Mouse (Mus musculus): Measurements from ENCODE around the gene Hadh.
A peak's percentile ranks its signal among the peaks of the same experiment; 100 is the strongest.

Hadh gene

DNA sequence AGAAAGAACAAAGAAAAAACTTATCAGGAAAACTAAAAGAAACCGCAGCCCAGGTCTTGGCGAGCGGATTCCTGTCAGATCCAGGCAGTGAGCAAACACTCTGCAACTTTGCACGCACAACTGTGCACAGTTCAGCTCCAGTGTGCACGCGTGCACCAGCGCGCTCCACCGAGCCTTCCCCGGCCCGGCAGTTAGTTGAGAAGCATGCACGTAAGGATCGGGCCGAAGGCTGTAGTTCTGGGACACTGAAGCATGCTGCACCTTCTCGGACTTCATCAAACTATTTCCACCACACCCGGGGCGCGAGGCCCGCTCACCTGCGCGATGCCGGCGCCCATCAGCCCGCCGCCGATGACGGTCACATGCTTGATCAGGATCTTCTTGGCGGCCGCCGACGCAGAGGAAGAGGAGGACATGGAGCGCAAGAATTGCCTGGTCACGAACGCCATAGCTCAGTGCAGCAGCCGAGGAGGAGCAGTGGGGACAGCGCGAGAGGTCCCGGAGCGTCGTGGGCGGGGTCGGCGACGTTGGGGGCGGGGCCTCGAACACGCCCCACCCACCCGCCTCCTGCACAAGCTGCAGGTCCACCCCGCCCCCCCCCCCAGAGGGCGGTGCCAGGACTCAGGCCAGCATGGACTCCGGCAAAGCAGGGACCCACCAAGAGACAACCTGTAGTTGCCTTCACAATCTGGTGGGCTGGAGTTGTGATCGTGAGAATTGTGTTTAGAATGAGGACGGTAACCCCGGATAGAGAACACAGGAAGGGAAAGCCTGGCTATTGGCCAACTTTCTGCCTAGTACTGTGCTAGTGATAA lies at the start of gene Hadh:
Gene Hadh, minus strand, starts transcription at position 543 of the 815 bp plus-strand sequence.
- peak; percentile 55 for DNase-seq (ENCODE audit: low read depth, low spot score)

DNA sequence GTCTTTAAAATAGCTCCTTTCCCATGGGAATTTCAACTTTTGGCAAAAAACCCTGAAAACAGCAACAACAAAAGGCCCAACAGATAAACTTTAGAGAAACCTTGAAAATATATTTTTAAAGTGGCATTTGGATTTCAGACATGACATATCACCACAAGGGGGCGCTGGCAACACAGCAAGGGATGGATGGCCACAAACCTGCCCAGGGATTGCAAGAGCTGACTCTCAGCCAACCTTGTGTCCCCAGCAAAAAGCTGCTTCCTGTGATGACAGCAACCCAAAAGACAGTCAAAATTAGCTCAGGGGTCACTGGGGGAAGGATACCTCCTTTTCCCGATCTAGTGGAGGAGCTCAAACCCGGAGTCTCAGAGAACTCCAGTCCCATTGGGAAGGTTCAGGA lies 48.3 kb upstream of the Hadh start:
- no peak for DNase-seq (ENCODE audit: low read depth, low spot score)

DNA sequence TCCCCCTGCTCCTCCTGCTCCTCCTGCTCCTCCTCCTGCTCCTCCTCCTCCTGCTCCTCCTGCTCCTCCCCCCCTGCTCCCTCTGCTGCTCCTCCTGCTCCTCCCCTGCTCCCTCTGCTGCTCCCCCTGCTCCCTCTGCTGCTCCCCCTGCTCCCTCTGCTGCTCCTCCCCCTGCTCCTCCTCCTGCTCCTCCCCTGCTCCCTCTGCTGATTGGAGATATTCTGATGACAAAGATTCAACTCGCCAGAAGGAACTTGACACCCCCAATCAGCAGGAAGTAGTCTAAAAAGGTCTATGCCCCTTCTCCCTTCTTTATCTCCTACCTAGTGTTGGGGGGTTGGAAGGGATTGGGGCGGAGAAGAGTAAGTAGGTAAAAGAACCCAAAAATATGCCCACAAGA lies 46.3 kb upstream of the Hadh start:
- DNase-seq (ENCODE audit: low read depth, low spot score): no peak

DNA sequence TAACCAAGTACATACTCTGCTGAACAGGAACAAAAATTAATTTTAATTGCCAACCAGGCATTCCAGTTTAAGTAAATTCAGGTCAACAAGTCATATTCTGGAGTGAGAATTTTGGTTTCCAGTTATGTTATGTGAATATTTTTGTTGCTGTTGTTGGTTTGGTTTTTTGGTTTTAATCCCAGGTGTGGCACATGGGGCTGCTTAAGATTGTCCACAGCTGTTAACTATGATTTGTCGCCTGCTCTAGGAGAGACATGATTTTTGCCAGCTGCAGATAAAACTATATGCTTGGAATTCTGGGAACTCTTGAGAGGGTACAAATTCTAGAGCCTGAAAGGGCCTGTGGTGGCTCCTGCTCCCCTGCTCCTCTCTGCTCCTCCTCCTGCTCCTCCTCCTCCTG lies 45.2 kb upstream of the Hadh start:
- no peak for DNase-seq (ENCODE audit: low read depth, low spot score)

DNA sequence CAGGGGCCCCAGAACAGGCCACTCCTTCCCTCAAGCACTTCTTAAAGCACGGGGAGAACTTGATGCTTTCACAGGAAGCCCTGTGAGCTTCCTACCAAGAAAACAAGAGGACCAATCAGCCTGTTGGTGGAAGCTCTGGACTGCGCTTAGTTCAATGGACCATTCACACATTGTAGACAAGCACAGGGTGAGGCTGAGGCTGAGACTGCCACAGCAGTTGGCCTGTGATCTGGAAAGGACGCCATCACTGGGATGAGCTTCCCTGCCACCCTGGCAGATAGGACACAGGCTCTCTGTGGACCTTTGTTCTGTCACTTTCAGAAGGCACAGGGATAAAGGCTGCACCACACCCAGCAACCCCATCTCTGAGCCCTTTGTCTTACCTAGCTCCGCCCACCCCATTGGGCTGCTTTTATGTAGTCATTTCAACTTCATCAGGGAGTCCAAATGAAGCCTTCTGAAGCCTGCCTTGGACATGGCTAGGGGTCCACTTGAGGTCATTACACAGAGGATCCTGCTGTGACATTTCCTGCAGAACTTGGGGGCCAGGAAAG lies 44.1 kb upstream of the Hadh start:
- no peak for DNase-seq (ENCODE audit: low read depth, low spot score)

DNA sequence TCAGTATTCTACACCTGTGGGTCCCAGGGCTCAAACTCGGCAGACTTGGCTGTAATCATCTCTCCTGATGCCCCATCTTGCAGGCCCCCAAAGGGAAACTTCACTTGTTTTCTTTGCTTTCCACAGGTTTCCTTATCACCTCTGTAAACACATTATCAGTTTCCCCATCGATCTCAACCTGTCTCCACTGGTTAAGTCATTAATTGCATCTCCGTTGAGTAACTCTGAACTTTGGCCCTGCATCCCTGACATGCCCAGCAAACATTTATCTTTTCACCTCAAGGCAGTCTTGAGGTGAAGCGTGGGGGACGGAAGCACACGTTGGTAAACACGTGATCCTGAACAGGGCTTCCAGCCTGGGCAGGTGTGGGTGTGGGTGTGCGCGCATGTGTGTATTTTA lies 40.4 kb upstream of the Hadh start:
- DNase-seq (ENCODE audit: low read depth, low spot score): no peak

DNA sequence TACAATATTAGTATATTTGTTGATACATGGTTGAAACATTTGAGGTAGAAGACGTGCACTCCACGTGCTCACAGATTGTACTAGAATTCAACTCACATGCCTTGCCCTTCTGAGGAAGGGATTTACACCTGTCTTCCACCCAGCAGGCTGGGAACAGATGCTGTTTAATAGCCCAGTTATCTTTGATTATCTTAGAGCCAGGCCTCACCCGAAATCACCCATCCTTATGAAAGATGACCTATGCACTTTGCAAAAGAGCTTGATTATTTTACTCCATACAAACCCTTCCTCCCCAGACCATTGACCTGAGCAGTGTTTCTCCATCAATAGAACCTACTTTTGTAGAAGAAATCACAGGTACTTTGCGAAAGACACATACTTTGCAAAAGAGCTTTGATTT lies 38.7 kb upstream of the Hadh start:
- no peak for DNase-seq (ENCODE audit: low read depth, low spot score)

DNA sequence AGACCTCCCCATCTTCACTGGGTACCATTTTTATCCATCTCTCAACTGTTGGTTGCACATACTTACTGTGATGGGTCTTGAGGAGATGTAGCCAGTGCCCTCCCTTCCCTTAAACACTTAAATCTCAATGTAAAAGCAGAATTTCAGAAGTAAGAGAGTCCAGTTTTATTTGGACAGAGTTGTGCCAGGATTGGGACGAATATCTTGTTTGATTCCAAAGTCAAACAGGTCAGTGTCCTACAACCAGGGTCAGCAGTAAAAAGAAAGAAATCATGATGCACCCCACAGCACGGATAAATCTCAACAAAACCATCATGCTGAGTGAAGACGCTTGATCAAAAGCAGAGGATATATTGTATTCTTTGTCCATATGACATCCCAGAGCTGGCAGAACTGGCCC lies 35.9 kb upstream of the Hadh start:
- DNase-seq (ENCODE audit: low read depth, low spot score): no peak

DNA sequence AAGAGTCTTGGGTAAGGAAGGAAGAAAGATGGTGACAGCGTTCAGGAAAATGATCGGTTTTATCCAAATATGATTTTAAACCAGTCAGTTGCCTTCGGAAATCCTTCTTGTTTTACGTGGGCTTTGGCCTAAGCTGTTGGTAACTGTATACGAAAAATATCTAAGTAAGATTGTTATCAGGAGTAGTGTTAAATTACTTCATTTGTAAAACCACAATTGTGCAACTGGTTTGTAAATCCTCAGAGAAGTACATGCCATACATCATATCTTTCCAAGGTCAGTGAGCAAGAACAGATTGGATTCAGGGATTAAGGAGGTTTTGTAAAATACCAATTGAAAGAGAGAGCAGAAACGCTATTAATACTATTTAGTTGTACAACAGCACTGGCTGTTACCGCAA lies 34.4 kb upstream of the Hadh start:
- no peak for DNase-seq (ENCODE audit: low read depth, low spot score)

DNA sequence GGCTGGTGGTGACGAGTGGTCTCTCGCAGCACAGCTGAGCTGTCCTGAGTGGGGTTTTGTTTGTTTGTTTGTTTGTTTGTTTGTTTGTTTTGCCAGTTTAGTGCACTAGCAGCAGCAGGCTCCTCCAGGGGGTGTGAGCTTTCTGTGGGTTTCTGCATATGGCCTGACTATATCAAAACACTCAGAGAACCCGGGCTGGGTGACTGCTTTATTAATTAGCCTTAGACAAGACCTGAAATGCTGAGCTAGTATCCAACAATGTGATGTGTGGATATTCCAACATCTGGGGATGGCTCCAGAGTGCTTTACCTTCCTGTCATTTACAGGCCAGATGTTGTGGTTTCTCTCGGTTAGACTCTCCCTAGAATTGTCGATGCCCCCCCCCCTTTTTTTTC lies 31.4 kb upstream of the Hadh start:
- no peak for DNase-seq (ENCODE audit: low read depth, low spot score)

DNA sequence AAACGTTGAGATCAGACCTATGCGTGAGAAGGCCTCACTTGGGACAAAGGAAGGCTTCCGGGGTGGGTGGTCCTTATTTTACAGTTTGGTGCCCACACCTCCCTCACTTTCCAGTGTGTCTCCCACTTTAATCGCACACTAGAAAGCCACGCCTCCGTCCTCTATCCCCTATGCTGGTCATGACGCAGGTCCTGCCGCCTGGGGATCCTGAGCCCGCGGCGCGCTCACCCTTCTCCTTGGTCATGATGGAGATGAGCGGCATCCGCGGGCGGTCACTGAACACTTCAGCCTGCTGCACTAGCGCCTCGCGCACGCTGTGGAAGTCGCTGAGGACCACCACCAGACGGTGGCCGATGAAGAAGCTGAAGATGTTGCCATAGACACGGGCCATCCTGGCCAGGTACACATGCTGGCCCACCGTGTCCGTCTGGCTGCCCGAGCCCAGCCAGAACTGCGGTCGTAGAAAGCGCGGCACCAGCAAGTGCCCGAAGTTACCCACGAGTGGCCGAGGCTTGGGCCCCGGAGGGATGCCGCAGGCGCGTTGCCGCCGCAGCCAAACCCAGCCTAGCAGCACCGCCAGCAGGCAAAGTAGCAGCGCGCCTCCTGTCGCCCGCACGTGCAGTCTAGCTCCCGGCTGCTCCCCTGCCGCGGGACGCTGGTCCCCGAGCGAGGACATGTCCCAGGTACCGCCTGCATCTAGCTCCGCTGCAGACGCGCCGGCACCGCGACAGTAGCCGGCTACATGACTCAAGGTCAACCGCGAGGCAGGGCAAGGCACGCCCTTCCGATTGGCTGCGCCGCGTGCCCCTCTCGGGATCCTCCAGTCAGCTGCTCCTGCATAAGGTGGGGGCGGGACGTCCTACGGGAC lies 30.8 kb upstream of the Hadh start, which contains the start of gene Cyp2u1:
Gene Cyp2u1, minus strand, starts transcription at position 776 of the 868 bp plus-strand sequence.
- DNase-seq (ENCODE audit: low read depth, low spot score): peak; percentile 65

DNA sequence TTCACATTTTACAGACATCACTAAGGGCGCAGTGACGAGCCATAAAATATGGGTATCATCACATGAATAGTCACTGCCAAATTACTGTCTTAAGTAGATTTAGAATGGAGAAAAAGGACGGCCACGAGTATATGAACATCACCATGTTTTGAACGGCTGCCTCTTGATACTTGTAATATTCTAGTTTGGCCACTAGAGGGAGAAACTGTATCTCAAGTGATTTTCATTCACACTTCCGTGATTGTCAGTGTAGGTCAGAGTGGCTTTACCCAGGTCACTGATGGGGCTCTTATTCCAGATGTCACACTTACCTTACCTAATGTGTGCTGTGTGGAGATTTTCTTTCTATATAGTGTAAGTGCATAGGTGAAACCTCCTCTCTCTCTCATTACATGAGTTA lies 28.0 kb upstream of the Hadh start:
- no peak for DNase-seq (ENCODE audit: low read depth, low spot score)

DNA sequence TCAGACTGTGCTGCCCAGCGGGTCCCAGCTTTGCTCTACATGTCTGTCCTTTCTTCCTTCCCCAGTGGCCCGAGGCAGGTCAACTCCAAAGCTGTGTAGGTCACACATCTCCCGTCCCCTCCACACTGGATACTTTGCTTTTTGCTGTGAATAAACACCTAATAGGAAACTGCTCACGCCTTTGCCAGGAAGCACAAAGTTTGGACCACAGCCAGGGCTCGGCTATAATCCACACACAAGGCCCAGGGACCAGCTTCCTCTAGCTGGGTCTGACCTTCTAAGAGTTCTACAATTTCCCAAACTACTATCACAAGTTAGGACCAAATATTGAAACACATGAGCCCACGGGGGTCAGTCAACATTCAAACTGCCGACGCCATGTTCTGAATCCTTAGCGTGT lies 27.2 kb upstream of the Hadh start:
- DNase-seq (ENCODE audit: low read depth, low spot score): no peak

DNA sequence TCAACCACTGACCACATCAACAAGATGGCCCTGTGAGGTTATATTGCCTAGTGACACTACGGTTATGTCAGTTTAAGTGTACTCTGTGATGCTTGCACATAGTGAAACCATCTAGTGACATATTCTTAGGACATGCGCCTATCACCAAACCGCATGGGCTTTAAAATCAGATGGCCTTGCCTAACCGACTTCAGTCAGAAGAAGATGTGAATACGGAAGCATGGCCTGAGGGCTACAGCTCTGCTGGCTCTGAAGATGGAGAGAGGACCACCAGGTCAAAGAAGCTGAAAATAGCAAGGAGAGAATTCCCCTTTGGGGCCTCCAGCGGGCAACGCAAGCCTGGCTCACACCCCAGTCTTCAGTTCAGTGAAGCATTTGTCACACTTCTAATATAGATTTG lies 25.0 kb upstream of the Hadh start:
- DNase-seq (ENCODE audit: low read depth, low spot score): no peak

DNA sequence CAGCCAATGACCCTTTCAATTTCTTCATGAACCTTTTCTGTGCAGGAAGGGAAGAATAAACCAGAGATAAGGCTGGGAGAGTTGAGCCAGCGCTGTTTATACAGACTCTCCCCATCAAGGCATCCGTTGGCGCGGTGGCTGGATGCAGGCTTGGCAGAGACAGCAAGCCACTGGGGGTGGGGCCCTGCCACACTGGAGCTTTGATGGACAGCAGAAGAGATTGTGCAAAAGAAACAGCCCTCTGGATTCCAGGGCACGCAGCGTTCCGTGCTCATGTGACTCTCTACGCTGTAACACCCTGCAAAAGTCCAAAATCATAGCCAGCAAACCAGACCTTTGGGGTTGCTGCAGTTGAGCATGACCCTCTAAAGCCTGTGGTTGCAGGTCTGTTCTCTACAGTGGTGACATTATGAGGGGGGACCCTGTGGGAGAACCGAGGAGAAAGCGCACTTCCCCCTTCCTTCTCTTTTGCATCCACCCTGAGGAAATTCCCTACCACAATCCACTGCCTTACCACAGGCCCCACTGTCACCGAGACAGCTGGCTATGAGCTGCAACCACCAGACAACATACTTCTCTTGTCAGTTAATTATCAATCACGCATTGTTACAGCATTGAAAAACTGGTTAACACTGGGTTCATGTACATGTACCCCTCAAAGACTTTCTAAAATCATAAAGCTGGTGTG lies 23.8 kb upstream of the Hadh start:
- DNase-seq (ENCODE audit: low read depth, low spot score): no peak

DNA sequence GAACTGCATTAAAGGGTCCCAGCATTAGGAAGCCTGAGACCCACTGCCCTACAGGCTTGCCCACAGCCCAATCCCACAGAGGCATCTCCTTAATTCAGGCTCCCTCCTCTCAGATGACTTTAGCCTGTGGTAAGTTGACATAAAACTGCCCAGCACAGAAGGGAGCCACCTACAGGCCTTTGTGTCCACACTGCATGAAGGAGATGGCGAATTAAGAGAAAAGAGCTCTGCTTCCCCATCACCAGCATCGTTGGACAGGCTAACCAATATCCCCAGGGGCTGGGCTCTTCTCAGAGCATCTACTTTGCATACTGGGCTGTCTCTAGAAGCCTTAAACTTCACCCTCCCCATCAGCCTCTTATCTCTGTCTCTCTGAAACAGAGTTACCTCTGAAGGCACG lies 22.6 kb upstream of the Hadh start:
- DNase-seq (ENCODE audit: low read depth, low spot score): no peak

DNA sequence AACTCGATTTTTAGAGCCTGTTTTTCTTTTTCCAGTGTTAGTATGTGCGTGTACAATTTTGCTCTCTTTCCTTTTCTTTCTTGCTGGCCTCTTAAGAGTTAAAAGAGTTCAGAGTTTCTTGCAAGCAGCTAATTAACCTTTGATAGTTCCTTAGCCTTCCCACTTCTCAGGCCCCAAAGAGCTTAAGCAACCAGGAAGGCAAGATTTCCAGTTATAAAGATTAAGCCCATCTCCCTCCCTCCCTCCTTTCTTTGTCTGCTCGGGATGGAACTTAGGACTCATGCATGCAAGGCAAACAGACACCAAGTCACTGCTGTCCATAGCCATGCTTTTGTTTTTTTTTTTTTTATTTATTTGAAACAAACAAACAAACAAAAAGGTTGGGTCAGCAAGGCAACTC lies 21.1 kb upstream of the Hadh start:
- DNase-seq (ENCODE audit: low read depth, low spot score): no peak

DNA sequence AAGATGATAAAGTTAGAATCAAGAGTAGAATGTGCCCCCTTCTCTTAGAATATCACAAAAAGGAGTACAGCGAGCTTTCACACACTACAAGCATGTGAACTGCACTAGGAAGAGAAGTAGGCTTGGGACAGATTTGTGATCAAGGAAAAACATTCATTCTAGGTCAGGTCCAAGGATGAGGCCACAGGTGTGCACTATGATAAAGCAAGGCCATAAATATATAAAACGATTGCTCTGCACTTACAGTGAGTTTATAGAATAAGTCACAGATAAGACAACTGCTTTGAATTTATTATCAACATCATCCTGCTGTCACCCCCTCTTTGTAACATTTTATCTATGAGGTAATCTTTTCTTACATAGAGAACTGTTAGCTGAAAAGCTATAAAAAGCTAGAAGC lies 20.4 kb upstream of the Hadh start:
- DNase-seq (ENCODE audit: low read depth, low spot score): no peak

DNA sequence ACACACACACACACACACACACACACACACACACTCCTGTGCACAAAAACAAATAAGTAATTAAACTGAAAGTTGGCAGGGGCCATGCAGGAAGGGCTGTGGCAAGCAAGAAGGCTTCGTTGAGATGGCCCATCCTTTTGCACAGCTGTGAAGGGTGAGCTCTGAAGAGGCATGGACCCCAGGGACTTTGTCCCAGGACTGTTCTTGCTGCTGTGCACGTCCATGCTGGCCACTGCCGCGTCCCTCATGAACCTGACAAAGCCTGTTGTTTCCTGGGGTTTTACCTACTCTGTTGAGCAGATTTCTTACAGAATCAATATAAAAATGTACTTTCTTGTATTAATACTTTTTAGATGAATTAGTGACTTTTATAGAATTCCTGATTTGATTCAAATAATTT lies 20.0 kb upstream of the Hadh start:
- DNase-seq (ENCODE audit: low read depth, low spot score): no peak

DNA sequence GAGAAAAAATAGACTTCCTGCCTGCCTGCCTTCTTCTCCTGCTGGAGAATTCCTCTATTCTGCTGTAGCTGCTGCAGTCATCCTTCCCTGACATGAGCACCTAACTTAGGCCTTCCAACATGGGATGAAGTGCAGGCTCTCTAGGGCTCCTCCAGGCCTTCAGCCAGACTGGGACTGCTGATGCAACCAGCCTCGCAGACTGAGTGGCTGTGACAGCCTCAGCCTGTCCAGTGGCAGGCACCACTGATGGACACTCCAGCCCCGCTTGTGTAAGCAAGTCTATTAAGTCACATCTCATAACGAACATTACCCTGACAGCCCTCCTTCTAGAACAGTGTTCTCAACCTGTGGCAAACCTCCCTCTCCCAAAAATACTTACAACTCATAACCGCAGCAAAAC lies 2.2 kb upstream of the Hadh start:
- DNase-seq (ENCODE audit: low read depth, low spot score): no peak

DNA sequence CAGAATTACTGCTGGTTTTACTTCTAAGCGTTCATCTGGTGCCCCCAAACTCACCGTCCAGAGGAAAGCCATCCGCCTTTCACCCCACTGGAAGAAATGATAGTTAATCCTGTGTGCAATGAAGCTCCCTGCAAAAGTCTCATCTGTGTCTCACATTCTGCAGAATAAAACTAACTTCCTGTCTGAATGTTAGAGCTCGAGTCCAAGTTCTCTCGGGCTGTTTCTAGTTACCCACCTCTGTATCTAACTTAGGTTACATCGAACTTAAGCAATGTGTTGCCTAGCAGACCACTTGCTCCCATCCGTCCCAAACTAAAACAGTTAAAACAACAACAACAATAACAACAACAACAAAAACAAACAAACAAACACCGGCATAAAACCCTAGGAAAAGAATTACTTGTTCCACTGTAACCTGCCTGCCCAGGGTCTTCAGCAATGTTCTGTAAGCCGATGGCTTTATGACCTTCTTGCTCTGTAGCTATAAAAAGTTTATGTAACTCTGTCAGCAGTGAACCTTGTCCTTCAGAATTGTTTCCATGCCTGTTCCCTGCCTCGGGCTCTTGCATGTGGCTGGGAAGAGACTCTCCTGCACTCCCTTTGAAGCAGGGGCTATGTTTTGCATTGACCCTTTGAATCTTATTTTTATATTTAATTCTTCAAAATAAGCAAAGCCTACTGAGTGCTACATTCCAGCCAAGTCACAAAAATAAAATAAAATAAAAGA lies 636 bp upstream of the Hadh start:
- no peak for DNase-seq (ENCODE audit: low read depth, low spot score)

Measured in WW6 (cell line).